Mouse (Mus musculus) kidney, postnatal 10 days (tissue): Measurements from ENCODE around the gene H3f3b.

ENCODE experiments used
- DNase-seq: peaks from one replicate; pipeline ENCODE4 v3.0.0; 2021; ENCODE audit warnings: mixed read lengths

H3f3b gene

DNA sequence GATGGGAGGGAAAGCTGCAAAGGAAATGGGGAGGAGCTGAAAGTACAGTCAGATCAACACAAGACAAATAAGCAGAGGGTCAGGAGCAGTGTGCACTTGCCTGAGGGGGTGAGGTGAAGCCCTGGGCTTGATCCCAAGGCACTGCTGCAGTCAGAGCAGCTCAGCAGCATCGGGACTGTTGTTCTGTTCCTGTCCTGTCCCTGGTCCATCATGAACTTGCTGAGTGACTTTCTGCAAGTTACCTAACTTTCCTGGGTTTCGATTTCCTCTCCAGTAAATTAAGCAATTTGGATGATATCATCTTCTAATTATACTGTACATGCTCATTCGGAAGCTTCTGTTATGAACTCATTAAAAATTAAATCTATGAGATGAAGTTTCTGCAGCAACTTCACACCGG, at the start of gene H3f3b:
Gene H3f3b (minus strand): TSS at position 207 of the 400 bp plus-strand sequence.
- no peak for DNase-seq

DNA sequence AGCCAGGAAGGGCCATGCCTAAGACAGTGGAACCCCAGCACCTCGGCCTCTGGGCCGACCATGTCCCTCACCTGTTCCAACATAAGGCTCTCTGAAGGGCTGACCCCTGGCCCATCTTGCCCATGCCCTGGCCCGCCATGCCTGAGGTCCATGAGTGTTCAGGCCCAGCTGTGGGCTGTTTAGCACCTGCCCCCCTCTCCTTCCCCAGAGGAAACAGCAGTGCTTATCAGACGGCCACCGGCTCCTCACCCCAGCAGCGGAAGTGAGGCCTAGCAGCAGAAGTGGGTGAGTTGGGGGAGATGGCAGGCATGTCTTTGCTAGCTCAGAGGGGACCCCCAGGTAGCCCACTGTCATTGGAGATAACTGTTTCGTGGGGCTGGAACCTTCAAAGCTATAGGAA, 49.1 kb upstream of the H3f3b start:
- no peak for DNase-seq

- DNase-seq = no peak
Measured at GRCm38 (mm10) chr11:116076266-116076540, 48.4 kb upstream of the H3f3b start.

- DNase-seq = no peak
Measured at GRCm38 (mm10) chr11:116075539-116076265, 47.9 kb upstream of the H3f3b start.

- no peak for DNase-seq
Measured at GRCm38 (mm10) chr11:116074436-116074991, 46.8 kb upstream of the H3f3b start.

DNA sequence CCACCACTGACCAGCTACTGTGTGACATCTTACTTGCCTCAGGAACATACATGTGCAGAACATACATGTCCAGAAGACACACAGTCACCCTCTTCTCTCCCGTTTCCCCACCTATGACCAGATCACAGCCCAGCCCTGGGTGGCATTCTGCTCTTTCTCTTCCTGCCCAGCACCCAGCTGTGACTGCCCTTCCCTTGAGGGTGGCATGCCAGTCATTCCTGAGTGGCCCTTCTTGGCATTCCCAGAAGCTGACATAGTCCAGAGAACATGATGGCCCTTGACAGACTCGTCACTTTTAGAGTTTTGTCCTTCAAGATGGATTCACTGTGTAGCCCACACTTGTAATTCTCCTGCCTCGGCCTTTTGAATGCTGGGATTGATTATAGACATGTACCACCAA, 44.8 kb upstream of the H3f3b start:
- DNase-seq = no peak

DNA sequence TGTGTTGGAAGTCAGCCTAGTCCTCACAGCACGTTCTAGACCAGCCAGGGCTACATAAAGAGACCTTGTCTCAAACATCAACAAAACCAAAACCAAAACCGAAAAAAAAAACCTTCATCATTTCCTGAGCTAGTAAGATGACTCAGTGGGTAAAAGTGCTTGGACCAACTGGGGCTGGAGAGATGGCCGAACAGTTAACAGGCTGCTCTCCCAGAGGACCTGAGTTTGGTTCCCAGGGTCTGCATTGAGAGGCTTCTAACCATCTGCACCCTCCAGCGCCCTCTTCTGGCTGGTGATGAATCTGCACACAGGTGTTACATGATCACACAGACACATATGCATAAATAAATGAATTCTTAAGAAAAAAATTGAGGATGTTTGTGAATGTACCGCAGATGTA, 43.7 kb upstream of the H3f3b start:
- DNase-seq = peak; percentile 51

GRCm38 (mm10) chr11:116065345-116065744, 37.6 kb upstream of the H3f3b start:
- no peak for DNase-seq

- no peak for DNase-seq
Measured at GRCm38 (mm10) chr11:116064187-116064867, 36.6 kb upstream of the H3f3b start.

- no peak for DNase-seq
Measured at GRCm38 (mm10) chr11:116063562-116063961, 35.8 kb upstream of the H3f3b start.

DNA sequence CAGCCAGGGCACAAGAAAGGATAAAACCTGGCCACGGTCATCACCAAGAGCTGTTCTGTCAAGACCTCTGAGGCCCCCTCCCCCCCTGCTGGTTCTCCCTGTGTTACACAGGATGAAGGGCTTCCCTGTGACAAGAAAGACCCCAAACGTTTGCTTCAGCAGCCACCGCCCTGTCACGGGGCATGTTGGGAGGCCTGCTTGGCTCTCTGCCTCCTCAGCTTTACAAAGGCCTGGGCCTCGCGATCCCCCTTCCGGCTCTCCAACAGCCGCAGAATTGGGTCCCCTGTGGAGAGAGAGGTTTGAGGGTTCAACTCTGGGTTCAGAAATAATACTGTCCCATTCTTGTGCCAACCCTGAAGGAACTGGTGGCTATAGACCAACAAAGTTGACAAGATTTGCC, 34.8 kb upstream of the H3f3b start:
- no peak for DNase-seq

DNA sequence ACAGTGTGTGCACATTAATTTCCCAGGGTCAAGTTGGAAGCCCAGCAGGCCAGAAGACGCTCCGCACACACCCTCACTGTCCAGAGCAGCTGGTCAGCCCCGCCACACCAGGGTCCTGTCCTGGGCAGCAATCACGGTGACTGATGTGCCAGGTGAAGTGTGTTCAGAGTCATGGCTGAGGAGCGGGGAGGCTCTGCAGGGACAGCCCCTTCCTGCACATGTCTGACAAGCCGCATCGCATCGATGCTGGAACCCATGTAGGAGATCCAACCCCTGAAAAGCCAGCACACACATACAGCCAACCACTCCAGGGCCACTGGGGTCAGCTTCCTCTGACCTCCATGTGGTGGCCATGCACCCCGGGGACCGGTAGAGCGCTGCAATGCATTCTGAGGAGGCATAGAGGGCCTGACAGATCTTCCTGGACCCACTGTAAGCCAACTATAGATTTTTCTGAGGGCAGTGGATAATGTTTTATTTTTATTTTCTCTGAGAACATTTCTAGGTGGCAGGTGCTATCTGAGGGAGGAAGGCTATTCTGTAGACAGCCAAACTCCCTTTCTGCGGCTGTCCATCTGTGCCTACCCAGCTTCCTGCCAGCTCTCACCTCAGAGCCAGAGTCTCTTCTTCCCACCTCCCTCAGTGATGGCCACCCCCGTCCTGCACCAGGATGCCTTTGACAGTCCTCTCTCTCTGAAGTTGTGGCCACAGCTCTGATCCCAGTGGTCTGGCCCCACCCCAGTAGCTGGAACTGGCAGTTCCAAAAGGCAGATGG, 34.1 kb upstream of the H3f3b start:
- DNase-seq = no peak

DNA sequence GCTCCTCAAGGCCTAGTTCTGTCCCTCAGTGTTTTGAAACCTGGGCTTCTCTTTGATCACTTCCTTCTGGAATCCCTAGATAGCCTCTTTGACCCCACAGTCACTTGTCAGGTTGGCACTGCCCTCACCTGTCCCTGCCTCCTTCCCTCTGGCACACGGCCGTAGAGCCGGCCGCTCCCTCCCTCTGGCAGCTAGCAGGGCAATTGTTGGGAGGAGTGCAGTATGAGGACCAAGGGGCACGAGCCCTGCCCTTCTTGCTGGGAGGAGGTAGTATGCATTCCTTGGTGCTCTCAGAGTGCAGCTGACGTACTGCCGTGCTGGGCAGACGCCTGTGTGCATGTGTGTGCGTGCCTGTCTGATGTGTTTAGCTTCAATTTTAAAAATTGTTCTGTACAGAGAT, 32.8 kb upstream of the H3f3b start:
- no peak for DNase-seq

DNA sequence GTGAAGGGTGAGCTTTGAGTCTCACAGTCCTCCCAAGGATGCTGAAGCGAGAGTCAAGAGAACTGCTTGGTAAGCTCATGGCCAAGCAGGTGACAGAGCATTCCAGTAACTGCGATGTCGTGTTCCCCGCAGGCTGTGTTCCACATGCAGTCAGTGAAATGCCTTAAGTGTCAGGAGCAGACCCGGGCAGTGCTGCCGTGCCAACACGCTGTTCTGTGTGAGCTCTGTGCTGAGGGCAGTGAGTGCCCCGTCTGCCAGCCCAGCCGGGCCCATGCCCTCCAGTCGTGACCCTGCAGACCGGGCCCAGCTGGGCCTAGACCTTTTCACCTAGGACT, 31.9 kb upstream of the H3f3b start:
- DNase-seq = no peak

DNA sequence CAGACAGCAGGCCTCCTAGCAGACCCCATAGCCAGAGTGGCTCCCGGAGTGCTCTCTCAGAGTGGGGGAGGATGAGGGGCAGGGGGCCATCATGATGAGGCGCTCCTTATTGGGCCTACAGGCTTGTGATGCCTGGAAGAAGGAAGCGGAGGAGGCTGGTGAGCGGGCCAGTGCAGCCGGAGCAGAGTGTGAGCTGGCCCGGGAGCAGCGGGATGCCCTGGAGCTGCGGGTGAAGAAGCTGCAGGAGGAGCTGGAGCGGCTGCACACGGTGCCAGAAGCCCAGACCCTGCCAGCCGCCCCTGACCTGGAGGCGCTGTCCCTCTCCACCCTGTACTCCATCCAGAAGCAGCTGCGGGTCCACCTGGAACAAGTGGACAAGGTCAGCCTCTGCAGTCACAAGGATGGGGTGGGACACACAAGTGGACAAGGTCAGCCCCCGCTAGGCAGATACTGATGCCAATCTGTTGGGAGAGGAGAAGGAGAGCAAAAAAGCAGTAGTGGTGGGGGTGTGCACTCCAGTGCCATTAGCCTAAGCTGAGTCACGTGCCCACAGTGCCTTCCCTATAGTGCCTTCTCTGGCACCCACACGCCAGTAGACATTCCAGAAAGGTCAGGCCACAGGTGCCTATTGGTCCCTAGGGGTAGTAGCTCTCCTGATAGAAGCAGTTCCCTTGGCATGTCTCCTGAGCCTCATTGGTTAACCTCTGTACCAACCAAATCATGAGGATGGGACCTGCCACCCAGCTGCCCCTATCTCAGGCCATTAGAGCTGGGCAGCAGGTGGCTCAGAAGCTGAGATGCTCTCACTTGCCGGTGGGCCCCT, 31.3 kb upstream of the H3f3b start:
- DNase-seq = no peak

DNA sequence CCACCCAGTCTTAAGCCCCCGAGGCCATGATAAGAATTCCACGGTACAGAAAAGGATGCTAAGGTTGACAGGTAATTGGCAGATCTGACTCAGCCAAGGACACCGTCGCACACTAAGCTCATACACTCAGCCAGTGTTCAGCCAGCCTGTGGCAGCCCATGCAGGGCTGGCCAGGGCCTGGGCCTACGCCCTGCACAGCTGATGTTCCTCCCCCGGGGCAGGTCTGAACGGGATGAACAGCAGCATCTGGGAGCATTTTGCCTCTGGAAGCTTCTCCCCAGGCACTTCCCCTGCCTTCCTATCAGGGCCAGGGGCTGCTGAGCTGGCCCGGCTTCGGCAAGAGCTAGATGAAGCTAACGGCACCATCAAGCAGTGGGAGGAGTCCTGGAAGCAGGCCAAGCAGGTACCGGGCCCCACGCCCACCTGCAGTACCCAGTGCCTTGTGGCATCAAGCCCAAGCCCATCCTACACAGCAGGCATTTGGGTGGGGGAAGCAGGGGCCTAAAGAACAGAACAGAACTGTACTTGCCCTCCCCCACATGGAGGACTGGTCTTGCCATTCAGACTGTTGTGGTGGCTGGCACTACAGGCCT, 30.4 kb upstream of the H3f3b start:
- no peak for DNase-seq

GRCm38 (mm10) chr11:116057237-116057881, 29.6 kb upstream of the H3f3b start:
- no peak for DNase-seq

- no peak for DNase-seq
Measured at GRCm38 (mm10) chr11:116055873-116056272, 28.1 kb upstream of the H3f3b start.

GRCm38 (mm10) chr11:116053510-116054229, 25.9 kb upstream of the H3f3b start:
- DNase-seq = no peak

- no peak for DNase-seq
Measured at GRCm38 (mm10) chr11:116050196-116050595, 22.4 kb upstream of the H3f3b start.

- DNase-seq = no peak
Measured at GRCm38 (mm10) chr11:116049610-116050009, 21.8 kb upstream of the H3f3b start.
